Mouse (Mus musculus) 3134 (cell line): Measurements from ENCODE around the gene Sec14l2.

Experiments
- DNase-seq: peaks from one replicate; pipeline ENCODE4 v3.0.0-alpha.2; 2011; ENCODE audit warnings: low spot score; ENCODE audit not compliant: insufficient read length; ENCODE audit errors: extremely low read depth

Gene Sec14l2

GRCm38 (mm10) chr11:4062981-4063380, 60.2 kb downstream of the Sec14l2 start:
- DNase-seq, result no peak

- no peak for DNase-seq
Measured at GRCm38 (mm10) chr11:4062523-4062922, 60.7 kb downstream of the Sec14l2 start.

GRCm38 (mm10) chr11:4060866-4061575, 62.2 kb downstream of the Sec14l2 start:
- DNase-seq, result no peak

- DNase-seq, result peak; percentile 36
Measured at GRCm38 (mm10) chr11:4053586-4053985, 69.6 kb downstream of the Sec14l2 start.

- DNase-seq, result no peak
Measured at GRCm38 (mm10) chr11:4048438-4048837, 74.8 kb downstream of the Sec14l2 start.

GRCm38 (mm10) chr11:4047766-4048165, 75.4 kb downstream of the Sec14l2 start:
- DNase-seq, result no peak
